Mouse (Mus musculus): Measurements from ENCODE around the gene Dnm3. TPM values are rescaled to one million over a fixed set of nuclear protein-coding genes. Genes with fewer than 3 reads are reported as not detected.
A peak's percentile ranks its signal among the peaks of the same experiment; 100 is the strongest.

Dnm3 gene
- total RNA-seq, 2 experiments from 2014 or later, result 89.8 to 106 TPM

- intact Hi-C loops (cut with DNase I), result no loop called here
- DNase-seq (ENCODE audit: low spot score in 2 of 2), result no peak
These were observed 332.8 kb downstream of the Dnm3 start for GRCm38 (mm10) chr1:162144992-162145391.

GRCm38 (mm10) chr1:162143974-162144912 lies 333.6 kb downstream of the Dnm3 start:
- intact Hi-C loops (cut with DNase I), result no loop called here
- no peak for DNase-seq (ENCODE audit: low spot score in 2 of 2)

- no peak for DNase-seq (ENCODE audit: low spot score in 2 of 2)
- intact Hi-C loops (cut with DNase I), result no loop called here
These were observed 335.5 kb downstream of the Dnm3 start for GRCm38 (mm10) chr1:162142285-162142684.

GRCm38 (mm10) chr1:162136328-162136727 lies 341.5 kb downstream of the Dnm3 start:
- intact Hi-C loops (cut with DNase I), result no loop called here
- no peak for DNase-seq (ENCODE audit: low spot score in 2 of 2)

GRCm38 (mm10) chr1:162135451-162136213 lies 342.2 kb downstream of the Dnm3 start:
- DNase-seq (ENCODE audit: low spot score in 2 of 2), result no peak
- intact Hi-C loops (cut with DNase I), result no loop called here

- intact Hi-C loops (cut with DNase I), result no loop called here
- DNase-seq (ENCODE audit: low spot score in 2 of 2), result no peak
These were observed 343.2 kb downstream of the Dnm3 start for GRCm38 (mm10) chr1:162134651-162135066.

- DNase-seq (ENCODE audit: low spot score in 2 of 2), result no peak
- intact Hi-C loops (cut with DNase I), result no loop called here
These were observed 344.8 kb downstream of the Dnm3 start for GRCm38 (mm10) chr1:162132908-162133641.

GRCm38 (mm10) chr1:162126856-162127792 lies 350.7 kb downstream of the Dnm3 start:
- DNase-seq (ENCODE audit: low spot score in 2 of 2), result no peak
- intact Hi-C loops (cut with DNase I), result no loop called here

- DNase-seq (ENCODE audit: low spot score in 2 of 2), result no peak
- intact Hi-C loops (cut with DNase I), result no loop called here
These were observed 353.4 kb downstream of the Dnm3 start for GRCm38 (mm10) chr1:162124396-162124795.

GRCm38 (mm10) chr1:162121441-162122200 lies 356.2 kb downstream of the Dnm3 start:
- no peak for DNase-seq (ENCODE audit: low spot score in 2 of 2)
- intact Hi-C loops (cut with DNase I), result no loop called here

GRCm38 (mm10) chr1:162109437-162109813 lies 368.4 kb downstream of the Dnm3 start:
- DNase-seq (ENCODE audit: low spot score in 2 of 2), result no peak
- intact Hi-C loops (cut with DNase I), result loop anchor here (10.0 kb wide), 1 partner anchor 205 kb away; no protein-coding TSS in a partner anchor

GRCm38 (mm10) chr1:162108726-162109436 lies 369.0 kb downstream of the Dnm3 start:
- no peak for DNase-seq (ENCODE audit: low spot score in 2 of 2)
- intact Hi-C loops (cut with DNase I), result loop anchor here (10.0 kb wide), 1 partner anchor 206 kb away; no protein-coding TSS in a partner anchor

- DNase-seq (ENCODE audit: low spot score in 2 of 2), result peak; percentile 49 to 52
- intact Hi-C loops (cut with DNase I), result loop anchor here (10.0 kb wide), 1 partner anchor 207 kb away; no protein-coding TSS in a partner anchor
These were observed 369.6 kb downstream of the Dnm3 start for GRCm38 (mm10) chr1:162108181-162108671.

GRCm38 (mm10) chr1:162107011-162107606 lies 370.7 kb downstream of the Dnm3 start:
- intact Hi-C loops (cut with DNase I), result loop anchor here (10.0 kb wide), 1 partner anchor 208 kb away; no protein-coding TSS in a partner anchor
- DNase-seq (ENCODE audit: low spot score in 2 of 2), result no peak

- no peak for DNase-seq (ENCODE audit: low spot score in 2 of 2)
- intact Hi-C loops (cut with DNase I), result loop anchor here (10.0 kb wide), 1 partner anchor 214 kb away; no protein-coding TSS in a partner anchor
These were observed 376.6 kb downstream of the Dnm3 start for GRCm38 (mm10) chr1:162100961-162101830.
